17 mouse cellular contexts compared by ENCODE assay signal in the genomic region with DNA sequence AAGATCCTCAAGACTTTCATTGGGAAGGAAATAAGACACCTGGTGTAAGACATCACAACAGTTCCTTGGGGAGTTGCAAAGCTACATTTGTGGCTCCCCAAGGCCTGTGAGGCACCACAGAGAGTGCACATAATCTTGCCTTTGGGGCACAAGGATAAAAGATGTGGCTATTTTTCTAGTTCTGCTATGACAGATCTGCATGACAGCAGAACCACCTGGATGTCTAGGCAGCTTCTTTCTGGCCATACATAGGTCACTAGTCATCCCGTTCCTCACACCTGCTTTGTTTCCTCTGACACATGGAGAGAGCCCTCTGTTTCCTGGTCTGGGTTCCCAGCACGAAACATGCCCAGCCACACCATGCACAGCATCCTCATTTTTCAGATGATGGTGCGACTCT.
A peak's percentile ranks its signal among the peaks of the same experiment; 100 is the strongest.
DNase-seq lines count a peak whose midpoint lies in the region; TF ChIP-seq lines count a peak whose summit lies in the region.
"Had no signal": no experiment of that assay in that cellular context is flagged by ENCODE, and none has a peak within 500 bp of the region (broad histone marks: within the 10 kb centered on the region; RNA-seq: fewer than 3 reads in every experiment).

No protein-coding gene starts in this region.

- no peaks in the 10 kb centered on the region for H3K27me3 ChIP-seq in CH12.LX (replicated peaks)

- H3K36me3 ChIP-seq in CH12.LX (replicated peaks in 1 of 2; ENCODE audit: control insufficient read depth in 1 of 2, insufficient read depth in 1 of 2, low read length in 1 of 2) = no peaks in the 10 kb centered on the region
- H3K36me3 ChIP-seq: G1E had no signal

- no peak overlapping the region for H3K9ac ChIP-seq in CH12.LX (ENCODE audit: insufficient read depth, low read depth)

- no peak for TF ChIP-seq CTCF in CH12.LX (conservative IDR thresholded peaks at IDR 0.05 in 1 of 2, IDR thresholded peaks at IDR 0.05 in 1 of 2; ENCODE audit: low read depth in 2 of 2, low read length in 2 of 2)

- H3K4me1 ChIP-seq in CH12.LX (ENCODE audit: control insufficient read depth in 1 of 2, insufficient read depth in 2 of 2) = peaks cover 4 to 19% of the 10 kb centered on the region in 2 experiments; a peak in 2 of 4 replicates

- H3K27ac ChIP-seq in CH12.LX (ENCODE audit: insufficient read depth, low read depth) = no peak overlapping the region

- TF ChIP-seq RAD21 in CH12.LX (IDR thresholded peaks at IDR 0.05; ENCODE audit: low read depth, low read length) = no peak

- H3K79me2 ChIP-seq in CH12.LX (replicated peaks; ENCODE audit: control insufficient read depth, extremely low read depth, insufficient read depth, poor library complexity, severe bottlenecking) = no peaks in the 10 kb centered on the region

- dilution Hi-C loops in CH12.LX (cut with MboI; ENCODE audit: extremely low pct_ligation_motif_present, extremely low pct_unique_long_range_greater_than_20kb, low sequenced_read_pairs) = no loop called here

- in situ Hi-C loops in CH12.LX (cut with MboI; ENCODE audit: low pct_ligation_motif_present, low pct_unique_long_range_greater_than_20kb, low sequenced_read_pairs) = no loop called here

- H3K9me3 ChIP-seq in CH12.LX (replicated peaks; ENCODE audit: low read length) = no peaks in the 10 kb centered on the region
- H3K9me3 ChIP-seq: G1E had no signal

- no peak overlapping the region for H3K4me3 ChIP-seq in CH12.LX (replicated peaks in 1 of 3; ENCODE audit: low read depth in 2 of 3, low read length in 2 of 3, poor library complexity in 1 of 3)

- DNase-seq in A20 (ENCODE audit: low read depth, low spot score) (peak; percentile 7), CH12.LX (ENCODE audit: extremely low read depth) (peak; percentile 54)
- DNase-seq in retina, postnatal 1 day = no peak
- no peak for DNase-seq in cerebellum, adult 11 months
- DNase-seq: adrenal gland, adult 2 months; adrenal gland, adult 8-10 months; adrenal gland, postnatal 10 days; adrenal gland, postnatal 14 days; adrenal gland, postnatal 25 days; adrenal gland, postnatal 36 days; B cell, adult 2 months; cerebellum, adult 11-12 months; cerebellum, adult 18-20 months; cerebellum, adult 2 months; cerebellum, adult 8-10 months; cerebellum, adult 9-10 months had no signal

- peak; percentile 51; the same call in 1 of the 2 replicates for TF ChIP-seq EP300 in CH12.LX (IDR thresholded peaks at IDR 0.05; ENCODE audit: low read length)

- H3K4me2 ChIP-seq in CH12.LX (ENCODE audit: insufficient read depth, low read depth, poor library complexity, severe bottlenecking) = no peak overlapping the region

- no peak for TF ChIP-seq POLR2A in CH12.LX (IDR thresholded peaks at IDR 0.05; ENCODE audit: low read depth, low read length)

TF ChIP-seq in CH12.LX, 34 proteins besides CTCF, POLR2A, EP300 and RAD21:
- no peak for TF ChIP-seq NRF1 (IDR thresholded peaks at IDR 0.05; ENCODE audit: low read depth, low read length)
- TF ChIP-seq ETS1 (conservative IDR thresholded peaks at IDR 0.05; ENCODE audit: low read depth, low read length) = peak; percentile 52
- TF ChIP-seq ZC3H11A (IDR thresholded peaks at IDR 0.05; ENCODE audit: low read depth, low read length) = no peak
- no peak for TF ChIP-seq MAZ (IDR thresholded peaks at IDR 0.05; ENCODE audit: low read depth, low read length)
- peak; percentile 51 for TF ChIP-seq MEF2A (IDR thresholded peaks at IDR 0.05; ENCODE audit: borderline replicate concordance, low read depth, low read length)
- TF ChIP-seq IRF4 (IDR thresholded peaks at IDR 0.05; ENCODE audit: low read depth, low read length) = peak; percentile 23; the same call in 1 of the 2 replicates
- no peak for TF ChIP-seq CHD2 (IDR thresholded peaks at IDR 0.05; ENCODE audit: low read length)

Comparison
In these comparisons a context has a peak if more than half of its experiments do, and no peak if none do; other contexts are left out.
1. DNase-seq: peak in A20 (single experiment) and CH12.LX (single experiment); none in retina, postnatal 1 day (single experiment) and cerebellum, adult 11 months (single experiment).